Mouse (Mus musculus): Measurements from ENCODE around the gene Mxi1. TPM values are rescaled to one million over a fixed set of nuclear protein-coding genes. Genes with fewer than 3 reads are reported as not detected.

Gene Mxi1
- 12.9 and 14.0 TPM in 2 replicates for polyA plus RNA-seq (2012)

GRCm38 (mm10) chr19:53310348-53310747 lies at the start of gene Mxi1:
Mxi1 (plus strand) TSS chr19:53310518.
- Histone ChIP-seq H3K27me3 (ENCODE audit: control insufficient read depth) (peaks cover 26% of the 10 kb centered on the region), H3K36me3 (ENCODE audit: control insufficient read depth) (peaks cover 9% of the 10 kb centered on the region)
- TF ChIP-seq GATA1 (IDR thresholded peaks at IDR 0.05; ENCODE audit: low read length): no peak
- no peak for TF ChIP-seq TAL1 (IDR thresholded peaks at IDR 0.05; ENCODE audit: low read length)

GRCm38 (mm10) chr19:53260828-53261227 lies 49.5 kb upstream of the Mxi1 start:
- Histone ChIP-seq H3K27me3 (ENCODE audit: control insufficient read depth) (peaks cover 47% of the 10 kb centered on the region), H3K4me1 (ENCODE audit: control insufficient read depth) (peaks cover 74% of the 10 kb centered on the region), H3K36me3 (ENCODE audit: control insufficient read depth) (peaks cover 21% of the 10 kb centered on the region), H3K4me3 (replicated peaks) (no peak overlapping the region), H3K9me3 (ENCODE audit: control insufficient read depth, low read length) (peaks cover 6% of the 10 kb centered on the region)
- no peak for TF ChIP-seq GATA1 (IDR thresholded peaks at IDR 0.05; ENCODE audit: low read length)
- no peak for TF ChIP-seq TAL1 (IDR thresholded peaks at IDR 0.05; ENCODE audit: low read length)

More at GRCm38 (mm10) chr19:53310348-53310747, at the start of gene Mxi1:
- Histone ChIP-seq H3K4me3 (replicated peaks) (peak within 1 kb of the TSS; percentile 99), H3K4me1 (ENCODE audit: control insufficient read depth) (peaks cover 56% of the 10 kb centered on the region), H3K9me3 (ENCODE audit: control insufficient read depth, low read length) (no peaks in the 10 kb centered on the region)

- Histone ChIP-seq H3K36me3 (ENCODE audit: control insufficient read depth) (peaks cover 11% of the 10 kb centered on the region), H3K27me3 (ENCODE audit: control insufficient read depth) (peaks cover 56% of the 10 kb centered on the region), H3K4me3 (replicated peaks) (no peak overlapping the region), H3K4me1 (ENCODE audit: control insufficient read depth) (peaks cover 61% of the 10 kb centered on the region), H3K9me3 (ENCODE audit: control insufficient read depth, low read length) (no peaks in the 10 kb centered on the region)
- no peak for TF ChIP-seq GATA1 (IDR thresholded peaks at IDR 0.05; ENCODE audit: low read length)
- TF ChIP-seq TAL1 (IDR thresholded peaks at IDR 0.05; ENCODE audit: low read length): no peak
These were observed 48.3 kb upstream of the Mxi1 start for GRCm38 (mm10) chr19:53262061-53262460.

GRCm38 (mm10) chr19:53263859-53264733 lies 46.2 kb upstream of the Mxi1 start:
- Histone ChIP-seq H3K36me3 (ENCODE audit: control insufficient read depth) (peaks cover 3% of the 10 kb centered on the region; the same call in 1 of the 2 replicates), H3K4me1 (ENCODE audit: control insufficient read depth) (peaks cover 41% of the 10 kb centered on the region), H3K9me3 (ENCODE audit: control insufficient read depth, low read length) (no peaks in the 10 kb centered on the region), H3K4me3 (replicated peaks) (no peak overlapping the region), H3K27me3 (ENCODE audit: control insufficient read depth) (peaks cover 69% of the 10 kb centered on the region)
- no peak for TF ChIP-seq GATA1 (IDR thresholded peaks at IDR 0.05; ENCODE audit: low read length)
- TF ChIP-seq TAL1 (IDR thresholded peaks at IDR 0.05; ENCODE audit: low read length): no peak

GRCm38 (mm10) chr19:53264821-53265727 lies 45.2 kb upstream of the Mxi1 start:
- no peak for TF ChIP-seq TAL1 (IDR thresholded peaks at IDR 0.05; ENCODE audit: low read length)
- no peak for TF ChIP-seq GATA1 (IDR thresholded peaks at IDR 0.05; ENCODE audit: low read length)
- H3K9me3 ChIP-seq (ENCODE audit: control insufficient read depth, low read length): no peaks in the 10 kb centered on the region
- H3K36me3 ChIP-seq (ENCODE audit: control insufficient read depth): no peaks in the 10 kb centered on the region
- no peak overlapping the region for H3K4me3 ChIP-seq (replicated peaks)
- peaks cover 31% of the 10 kb centered on the region for H3K4me1 ChIP-seq (ENCODE audit: control insufficient read depth)
- H3K27me3 ChIP-seq (ENCODE audit: control insufficient read depth): peaks cover 78% of the 10 kb centered on the region

- Histone ChIP-seq H3K27me3 (ENCODE audit: control insufficient read depth) (peaks cover 87% of the 10 kb centered on the region), H3K4me3 (replicated peaks) (no peak overlapping the region)
These were observed 43.0 kb upstream of the Mxi1 start for GRCm38 (mm10) chr19:53267305-53267704.

GRCm38 (mm10) chr19:53273055-53273722 lies 37.1 kb upstream of the Mxi1 start:
- H3K27me3 ChIP-seq (ENCODE audit: control insufficient read depth): peaks cover 57% of the 10 kb centered on the region
- TF ChIP-seq GATA1 (IDR thresholded peaks at IDR 0.05; ENCODE audit: low read length) (no peak), TAL1 (IDR thresholded peaks at IDR 0.05; ENCODE audit: low read length) (no peak)
- no peaks in the 10 kb centered on the region for H3K9me3 ChIP-seq (ENCODE audit: control insufficient read depth, low read length)
- H3K4me1 ChIP-seq (ENCODE audit: control insufficient read depth): peaks cover 8% of the 10 kb centered on the region
- no peaks in the 10 kb centered on the region for H3K36me3 ChIP-seq (ENCODE audit: control insufficient read depth)
- no peak overlapping the region for H3K4me3 ChIP-seq (replicated peaks)

More at GRCm38 (mm10) chr19:53267305-53267704, 43.0 kb upstream of the Mxi1 start:
- H3K4me1 ChIP-seq (ENCODE audit: control insufficient read depth): peaks cover 12% of the 10 kb centered on the region
- TF ChIP-seq TAL1 (IDR thresholded peaks at IDR 0.05; ENCODE audit: low read length) (no peak), GATA1 (IDR thresholded peaks at IDR 0.05; ENCODE audit: low read length) (no peak)
- no peaks in the 10 kb centered on the region for H3K36me3 ChIP-seq (ENCODE audit: control insufficient read depth)
- H3K9me3 ChIP-seq (ENCODE audit: control insufficient read depth, low read length): no peaks in the 10 kb centered on the region

GRCm38 (mm10) chr19:53273781-53274428 lies 36.4 kb upstream of the Mxi1 start:
- peaks cover 8% of the 10 kb centered on the region for H3K4me1 ChIP-seq (ENCODE audit: control insufficient read depth)
- H3K9me3 ChIP-seq (ENCODE audit: control insufficient read depth, low read length): no peaks in the 10 kb centered on the region
- H3K36me3 ChIP-seq (ENCODE audit: control insufficient read depth): no peaks in the 10 kb centered on the region
- no peak for TF ChIP-seq GATA1 (IDR thresholded peaks at IDR 0.05; ENCODE audit: low read length)
- no peak for TF ChIP-seq TAL1 (IDR thresholded peaks at IDR 0.05; ENCODE audit: low read length)
- peaks cover 51% of the 10 kb centered on the region for H3K27me3 ChIP-seq (ENCODE audit: control insufficient read depth)
- H3K4me3 ChIP-seq (replicated peaks): no peak overlapping the region

Measured in erythroblast, embryonic 14.5 days (primary cell).